Mouse (Mus musculus) urinary bladder, postnatal 14 days (tissue): ENCODE data around the gene 2310061I04Rik.

Experiments used
- DNase-seq: peaks from one replicate; pipeline ENCODE4 v3.0.0; 2021; ENCODE audit warnings: low spot score

The 2310061I04Rik gene

DNA sequence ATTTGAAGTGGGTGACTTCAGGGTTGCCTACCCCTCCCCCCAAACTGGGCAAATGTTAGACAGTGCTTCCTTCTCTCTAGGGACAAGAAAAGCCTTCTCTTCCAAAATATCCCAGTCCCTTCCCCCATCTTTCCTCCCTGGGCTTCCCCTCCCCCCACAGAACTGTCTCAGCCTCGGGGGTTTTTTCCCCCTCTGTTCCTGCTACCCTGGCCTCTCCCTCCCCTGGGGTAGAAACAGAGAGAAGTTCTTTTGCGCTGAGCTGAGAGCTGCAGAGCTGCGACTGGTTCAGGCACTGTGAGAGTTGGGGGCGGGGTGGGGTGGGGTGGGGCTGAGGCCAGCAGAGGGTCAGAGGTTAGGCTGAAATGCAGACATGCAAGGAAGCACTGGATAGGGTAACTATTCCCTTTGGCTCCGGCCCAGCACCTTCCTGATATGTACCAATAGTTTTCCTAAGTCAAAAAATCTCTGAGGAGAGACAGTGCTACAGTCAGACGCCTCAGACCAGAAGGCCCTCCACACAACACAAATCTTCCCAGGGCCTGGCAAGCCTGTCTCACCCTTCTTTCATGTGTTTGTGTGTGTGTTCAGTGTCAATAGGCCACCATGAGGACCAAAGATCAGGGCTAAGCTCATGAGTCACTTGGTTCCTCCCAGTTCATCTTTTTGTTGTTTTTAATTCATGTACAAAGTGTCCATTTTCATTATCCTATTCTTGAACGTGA lies 27.7 kb downstream of the 2310061I04Rik start:
- DNase-seq = peak; percentile 47

DNA sequence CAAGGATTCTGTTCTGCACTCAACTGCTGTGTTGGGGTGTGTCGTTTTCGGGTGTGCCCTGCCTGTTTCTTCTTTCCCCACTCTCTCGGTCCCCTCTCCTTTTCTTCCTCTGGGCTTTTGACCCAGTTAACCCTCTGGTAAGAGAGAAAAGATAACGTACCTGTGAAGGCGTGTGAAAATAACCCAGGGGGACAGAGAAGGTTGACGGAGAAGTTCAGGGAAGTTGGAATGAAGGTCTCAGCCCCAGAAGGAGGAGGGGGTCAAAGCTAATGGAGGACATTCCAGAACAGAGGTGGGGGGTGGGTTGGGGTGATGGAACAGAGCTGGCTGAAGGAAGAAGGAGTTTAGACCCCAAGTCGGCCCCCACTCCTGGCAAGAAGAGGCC lies 28.3 kb downstream of the 2310061I04Rik start:
- DNase-seq = no peak

DNA sequence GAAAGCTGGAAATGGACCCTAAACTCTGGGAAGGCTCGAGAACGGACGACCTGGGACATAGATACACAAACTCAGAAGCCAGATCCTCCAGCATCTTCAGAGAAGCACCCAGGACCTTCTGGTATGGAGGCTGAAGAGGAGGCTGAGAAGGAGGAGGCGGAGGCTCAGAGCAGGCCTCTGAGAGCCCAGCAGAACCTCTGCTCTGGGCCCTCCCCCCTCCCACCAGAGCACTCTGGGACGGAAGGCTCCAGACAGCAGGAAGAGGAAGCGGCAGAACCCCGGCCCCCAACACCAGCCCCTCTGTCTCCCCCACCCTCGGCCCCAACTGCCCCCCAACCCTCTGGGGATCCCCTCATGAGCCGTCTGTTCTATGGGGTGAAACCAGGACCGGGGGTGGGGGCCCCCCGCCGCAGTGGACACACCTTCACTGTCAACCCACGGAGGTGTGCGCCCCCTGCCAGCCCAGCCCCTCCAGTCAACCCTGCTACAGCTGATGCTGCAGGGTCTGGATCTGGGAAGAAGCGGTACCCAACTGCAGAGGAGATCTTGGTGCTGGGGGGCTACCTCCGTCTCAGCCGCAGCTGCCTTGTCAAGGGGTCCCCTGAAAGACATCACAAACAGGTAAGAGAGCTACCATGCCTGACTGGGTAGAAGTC lies 28.9 kb downstream of the 2310061I04Rik start:
- peak; percentile 31 for DNase-seq

DNA sequence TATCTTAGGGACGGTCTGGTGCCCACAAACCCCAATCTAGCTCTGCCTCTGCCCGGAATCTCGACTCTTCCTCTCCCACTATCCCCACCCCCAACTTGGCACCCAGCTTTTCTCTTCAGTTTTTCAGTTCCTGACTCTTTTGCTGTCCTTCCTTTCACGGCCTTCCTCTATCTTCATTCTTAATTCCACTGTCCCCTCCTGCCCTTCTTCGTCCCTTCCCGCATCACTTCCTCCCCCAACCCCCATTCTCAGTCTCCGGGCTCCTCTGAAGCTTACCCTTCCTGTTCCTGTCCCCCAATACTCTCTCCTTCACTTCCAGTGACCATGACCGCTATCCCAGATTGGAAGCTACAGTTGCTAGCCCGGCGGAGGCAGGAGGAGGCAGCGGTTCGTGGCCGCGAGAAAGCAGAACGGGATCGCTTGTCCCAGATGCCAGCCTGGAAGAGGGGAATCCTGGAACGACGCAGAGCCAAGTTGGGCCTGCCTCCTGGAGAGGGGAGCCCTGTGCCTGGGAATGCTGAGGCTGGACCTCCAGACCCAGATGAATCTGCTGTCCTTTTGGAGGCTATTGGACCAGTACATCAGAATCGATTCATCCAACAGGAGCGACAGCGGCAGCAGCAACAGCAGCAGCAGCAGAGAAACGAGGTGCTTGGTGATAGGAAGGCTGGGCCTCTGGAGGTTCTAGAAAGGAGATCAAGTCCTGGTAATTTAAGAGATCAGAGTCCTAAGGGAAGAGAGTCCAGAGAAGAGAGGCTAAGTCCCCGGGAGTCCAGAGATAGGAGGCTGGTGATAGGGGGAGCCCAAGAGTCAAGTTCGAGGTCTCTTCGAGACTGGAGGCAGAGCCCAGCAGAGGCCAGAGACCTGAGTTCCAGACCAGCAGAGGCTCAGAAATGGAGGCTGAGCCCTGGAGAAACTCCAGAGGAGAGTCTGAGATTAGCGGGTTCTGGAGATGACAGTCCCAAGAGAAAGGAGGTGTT lies 30.0 kb downstream of the 2310061I04Rik start:
- peak; percentile 53 for DNase-seq

DNA sequence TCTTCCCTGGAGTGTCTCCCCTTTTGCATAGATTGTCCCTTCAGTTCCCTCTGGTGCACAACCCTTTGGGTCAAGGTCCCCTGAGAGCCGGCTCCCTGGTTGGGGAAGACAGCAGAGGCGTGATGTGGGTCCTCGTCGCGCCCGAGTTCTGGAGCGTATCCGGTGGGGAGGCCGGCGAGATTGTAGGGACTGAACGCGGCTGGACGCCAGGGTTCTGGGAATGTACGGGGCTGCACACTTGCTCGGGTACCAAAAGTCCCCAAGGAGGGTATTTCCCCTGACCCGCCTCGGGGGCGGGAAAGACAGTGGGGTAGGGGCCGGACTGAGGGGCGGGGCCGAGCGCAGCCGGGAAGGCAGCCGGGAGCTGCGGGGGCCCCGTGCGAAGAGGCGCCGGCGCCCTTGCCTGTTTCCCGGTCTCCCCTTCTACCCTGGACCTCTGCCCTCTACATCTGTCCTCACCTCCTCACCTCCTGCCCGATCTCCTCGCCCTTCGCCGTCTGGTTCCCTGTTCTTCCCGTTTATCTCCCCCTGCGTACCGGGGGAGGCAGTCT lies 30.9 kb downstream of the 2310061I04Rik start:
- DNase-seq = peak; percentile 68

DNA sequence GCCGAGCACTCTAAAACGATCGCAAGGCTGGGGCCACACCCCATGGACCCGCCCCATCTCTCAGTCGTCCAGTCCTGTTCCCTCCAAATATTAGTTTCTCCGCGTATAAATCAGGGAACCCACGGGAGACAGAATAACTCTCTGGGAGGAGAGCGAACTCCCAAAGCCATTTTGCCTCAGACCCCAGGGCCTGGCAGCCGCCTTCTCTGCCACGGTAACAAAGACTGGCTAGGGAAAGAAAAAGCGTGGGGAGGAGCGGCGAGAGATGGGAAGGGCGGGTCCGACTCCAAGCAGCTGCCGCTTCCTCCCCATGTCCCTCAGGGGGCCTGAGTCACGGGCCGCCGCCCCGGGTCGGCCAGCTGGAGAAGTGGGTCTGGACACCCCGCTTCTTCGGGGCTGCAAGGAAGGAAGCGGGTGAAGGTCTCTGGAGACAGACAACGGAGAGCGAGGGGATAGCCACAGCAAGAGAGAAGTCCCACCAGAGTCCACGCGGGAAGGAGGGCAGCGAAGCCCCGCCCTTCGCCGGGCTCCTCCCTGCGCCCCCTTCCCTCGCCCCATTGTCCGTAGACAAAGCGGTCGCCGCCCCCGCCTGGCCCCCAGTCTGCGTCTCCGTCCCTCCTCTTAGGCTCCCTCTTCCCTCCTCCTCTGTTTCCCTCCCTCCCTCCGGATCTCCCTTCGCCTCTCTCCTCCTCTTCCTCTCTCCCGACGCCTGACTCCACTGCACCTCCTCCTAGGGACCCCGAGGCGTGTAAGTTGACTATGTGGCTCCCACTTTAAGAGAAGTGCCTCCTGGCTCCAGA lies 31.6 kb downstream of the 2310061I04Rik start, which contains the start of gene Ppp1r18:
TSS of gene Ppp1r18 (plus strand) at position 113 of the 800 bp plus-strand sequence.
- DNase-seq = peak; percentile 76

DNA sequence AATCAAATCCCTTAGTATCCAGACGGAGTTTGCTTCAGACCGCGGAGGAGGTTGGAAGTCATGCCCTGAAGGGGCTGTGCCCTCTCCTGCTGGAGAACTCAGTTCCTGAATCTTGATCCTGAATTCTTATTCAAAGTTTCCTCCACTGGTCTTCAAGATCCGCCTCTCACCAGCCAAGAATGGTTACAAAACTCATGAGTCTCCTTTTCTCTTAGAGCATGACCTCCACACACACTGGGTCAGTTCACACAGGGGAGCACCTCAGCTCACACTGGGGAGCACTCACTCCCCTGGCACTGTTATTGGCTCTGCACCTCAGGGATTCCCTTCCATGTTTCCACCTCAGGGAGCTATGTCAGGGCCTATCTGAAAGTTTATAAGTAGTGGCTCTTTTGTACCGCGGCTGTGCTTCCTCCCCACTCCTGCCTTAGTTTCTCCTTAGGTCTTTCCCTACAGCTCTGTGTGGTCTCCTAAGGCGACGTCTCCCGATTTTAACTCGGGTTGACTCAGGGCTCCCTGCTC lies 32.3 kb downstream of the 2310061I04Rik start:
- no peak for DNase-seq

DNA sequence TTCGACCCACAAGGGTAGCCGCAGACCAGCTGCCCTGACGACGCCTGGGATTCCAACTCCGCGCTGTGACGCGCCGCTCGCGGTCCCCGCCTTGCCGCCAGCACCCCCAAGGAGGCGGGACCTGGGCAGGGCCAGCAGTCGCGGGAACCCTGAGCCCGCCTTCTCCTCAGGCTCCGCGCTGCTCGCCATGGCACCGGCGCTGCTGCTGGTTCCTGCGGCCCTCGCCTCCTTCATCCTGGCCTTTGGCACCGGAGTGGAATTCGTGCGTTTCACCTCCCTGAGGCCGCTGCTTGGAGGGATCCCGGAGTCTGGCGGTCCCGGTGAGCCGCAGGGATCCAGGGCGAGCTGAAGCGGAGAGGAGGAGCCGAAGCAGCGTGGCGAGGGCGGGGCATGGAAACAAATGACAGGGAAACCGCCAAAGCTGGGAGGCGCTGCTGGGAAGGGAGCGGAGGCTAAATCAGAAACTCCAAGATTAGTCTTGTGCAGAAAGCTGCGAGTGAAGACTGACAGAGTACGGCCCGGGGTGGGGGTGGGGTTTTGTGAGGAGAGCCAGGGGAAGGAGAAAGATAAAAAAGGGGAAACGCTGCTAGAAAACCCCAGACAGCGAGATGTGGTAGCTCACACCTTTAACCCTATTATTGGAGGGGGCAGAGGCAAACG lies 35.9 kb downstream of the 2310061I04Rik start, which contains the start of gene Nrm:
TSS of gene Nrm (plus strand) at position 121 of the 660 bp plus-strand sequence.
- peak; percentile 90 for DNase-seq

DNA sequence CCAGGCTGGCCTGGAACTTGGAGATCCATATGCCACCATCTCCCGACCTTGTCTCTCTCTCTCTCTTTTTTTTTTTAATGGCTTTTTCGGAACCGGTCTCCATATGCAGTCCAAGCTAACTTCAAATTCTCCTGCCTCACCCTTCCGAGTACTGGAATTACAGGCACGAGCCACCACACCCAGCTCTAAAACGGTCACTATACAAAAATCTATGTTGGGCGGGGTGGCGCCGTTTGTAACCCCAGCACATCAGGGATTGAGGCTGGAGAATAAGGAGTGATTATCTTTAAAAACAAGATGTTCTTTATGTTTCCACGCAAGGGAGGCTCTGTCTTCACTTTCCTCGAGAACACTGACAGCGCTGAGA lies 36.4 kb downstream of the 2310061I04Rik start:
- DNase-seq = no peak

DNA sequence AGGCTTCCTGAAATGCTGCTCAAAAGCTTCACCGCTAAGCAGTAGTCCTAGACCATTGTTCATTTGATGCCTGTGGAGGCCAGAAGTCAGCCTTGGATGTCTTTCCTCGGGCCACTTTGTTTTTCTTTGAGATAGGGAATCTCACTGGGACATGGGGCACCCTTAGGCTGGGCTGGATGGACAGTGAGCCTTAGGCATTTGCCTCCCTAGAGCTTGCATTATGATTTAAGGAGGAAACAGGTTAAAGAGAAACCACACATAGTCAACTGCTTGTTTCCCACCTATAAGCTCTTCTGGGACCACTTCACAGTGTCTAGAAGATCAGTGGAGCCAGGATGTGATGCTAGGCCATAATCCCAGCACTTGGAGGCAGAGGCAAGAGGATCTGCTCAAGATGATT lies 37.4 kb downstream of the 2310061I04Rik start:
- DNase-seq = no peak

DNA sequence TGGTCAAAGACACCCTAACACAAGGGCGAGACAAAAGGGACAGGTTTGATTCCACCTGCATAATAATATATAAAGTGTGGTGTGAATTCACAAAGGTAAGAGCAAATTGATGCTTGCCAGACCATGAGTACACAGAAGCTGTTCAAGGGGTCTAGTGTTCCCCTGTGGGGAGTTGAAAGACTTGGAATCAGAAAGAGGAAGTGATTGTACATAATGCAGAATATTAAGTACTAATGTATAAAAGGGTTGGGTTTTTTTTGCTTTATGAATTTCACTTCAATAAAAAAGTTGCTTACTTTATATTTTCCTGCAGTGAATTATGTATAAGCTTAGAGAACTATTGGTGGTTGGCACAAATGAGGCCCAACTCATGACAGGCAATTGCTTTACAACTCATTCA lies 37.9 kb downstream of the 2310061I04Rik start:
- DNase-seq = no peak

DNA sequence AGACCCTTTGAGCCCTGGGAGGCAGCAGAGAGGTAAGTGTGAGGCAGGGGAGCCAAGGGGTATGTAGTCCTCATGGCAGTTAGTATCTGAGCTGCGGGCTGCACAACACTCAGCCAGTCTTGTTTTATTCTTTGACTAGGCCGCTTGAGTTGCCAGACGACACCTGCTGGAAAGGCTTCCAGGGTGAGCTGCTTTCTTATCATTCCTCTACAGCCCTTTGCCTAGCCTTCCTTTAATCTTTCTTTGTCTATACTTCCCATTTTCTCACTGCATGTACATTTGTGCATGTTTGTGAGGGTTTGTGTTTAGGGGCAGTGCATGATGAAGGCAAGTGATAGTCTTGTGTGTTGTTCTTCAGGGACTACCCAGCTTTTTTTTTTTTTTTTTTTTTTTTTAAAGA lies 46.3 kb downstream of the 2310061I04Rik start:
- no peak for DNase-seq

DNA sequence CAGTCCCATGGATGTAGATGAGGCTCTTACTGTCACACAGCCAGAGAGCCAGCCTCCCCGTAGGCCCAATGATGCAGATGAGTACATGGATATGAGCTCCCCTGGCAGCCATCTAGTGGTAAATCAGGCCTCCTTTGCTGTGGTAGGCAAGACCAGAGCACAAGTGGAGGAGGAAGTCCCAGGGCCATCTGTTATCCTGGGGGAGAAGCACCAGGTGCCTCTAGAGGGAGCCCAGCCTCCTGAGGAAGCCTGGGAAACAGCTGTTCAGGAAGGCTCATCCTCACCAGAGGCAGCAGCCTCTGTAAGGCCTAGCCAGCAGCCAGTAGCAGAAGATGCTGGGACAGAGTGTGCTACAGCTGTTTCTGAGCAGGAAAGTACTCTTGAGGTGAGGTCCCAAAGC lies 49.1 kb downstream of the 2310061I04Rik start:
- DNase-seq = no peak

DNA sequence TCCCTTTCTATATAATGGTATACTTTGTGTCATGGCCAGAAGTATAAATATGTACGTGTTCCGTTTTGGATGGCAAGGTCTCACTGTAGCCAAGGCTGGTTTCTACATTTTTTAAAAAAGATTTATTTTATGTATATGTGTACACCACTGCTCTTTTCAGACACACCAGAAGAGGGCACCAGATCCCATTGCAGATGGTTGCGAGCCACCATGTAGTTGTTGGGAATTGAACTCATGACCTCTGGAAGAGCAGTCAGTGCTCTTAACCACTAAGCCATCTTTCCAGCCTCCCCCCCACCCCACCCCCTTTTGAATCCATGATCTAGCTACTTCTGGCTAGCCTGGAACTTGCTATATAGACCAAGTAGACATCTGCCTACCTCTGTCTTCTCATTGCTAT lies 53.7 kb downstream of the 2310061I04Rik start:
- DNase-seq = no peak
